Mouse (Mus musculus): ENCODE measurements around the gene Slc9a9.

DNA sequence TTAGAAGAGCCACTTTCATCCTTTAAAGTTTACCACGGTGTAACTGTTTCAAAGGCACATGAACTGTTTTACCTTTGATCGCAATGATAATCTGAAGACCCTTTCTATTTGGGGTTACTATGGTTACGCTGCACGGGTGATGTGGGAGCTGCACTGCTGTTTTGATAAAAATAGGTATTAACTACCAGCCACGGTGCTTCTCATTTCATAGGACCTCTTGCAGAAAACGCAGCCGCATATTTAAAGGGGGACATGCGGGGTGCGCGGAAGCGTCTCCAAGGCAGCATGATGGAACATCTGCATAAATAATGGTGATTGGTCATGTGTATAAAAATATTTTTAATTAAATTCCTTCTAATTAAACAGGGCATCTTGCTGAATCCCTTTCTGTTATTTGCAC lies 169.5 kb downstream of the Slc9a9 start:
- no peak for TF ChIP-seq CTCF (IDR thresholded peaks at IDR 0.05; ENCODE audit: borderline replicate concordance, extremely low read depth, insufficient read depth, insufficient read length)
- no peak for TF ChIP-seq POLR2A (IDR thresholded peaks at IDR 0.05; ENCODE audit: borderline replicate concordance, extremely low read depth, insufficient read depth, insufficient read length, poor library complexity, severe bottlenecking)
